Comparison of ENCODE assay signal across 9 mouse cellular contexts in the genomic region with DNA sequence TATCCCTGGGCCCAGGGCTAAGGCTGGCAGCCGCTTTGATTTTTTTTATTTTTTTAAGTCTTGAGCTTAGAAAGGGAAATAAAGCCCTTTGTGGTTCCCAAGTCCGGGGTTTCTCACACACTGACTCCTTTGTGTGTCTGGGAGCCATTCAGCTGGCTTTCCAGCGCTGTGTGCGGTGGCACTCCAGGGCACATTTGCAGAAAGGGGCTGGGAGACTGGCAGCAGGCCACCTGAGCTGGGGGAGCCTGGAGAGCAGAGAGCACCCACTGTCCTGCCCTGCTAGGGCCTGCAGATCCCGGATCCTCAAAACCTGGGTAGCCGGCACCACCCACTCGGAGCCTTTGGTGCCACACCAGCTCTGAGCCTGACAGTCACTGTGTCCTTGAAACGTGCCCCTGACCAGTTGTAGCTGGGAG. TPM values are rescaled to one million over a fixed set of nuclear protein-coding genes. Genes with fewer than 3 reads are reported as not detected.
A peak's percentile ranks its signal among the peaks of the same experiment; 100 is the strongest.
DNase-seq lines count a peak whose midpoint lies in the region; ATAC-seq and TF ChIP-seq lines count a peak whose summit lies in the region.
"Had no signal": no experiment of that assay in that cellular context is flagged by ENCODE, and none has a peak within 500 bp of the region (broad histone marks: within the 10 kb centered on the region; RNA-seq: fewer than 3 reads in every experiment).

No protein-coding gene starts in this region.

- H3K27me3 ChIP-seq in liver, embryonic 13.5 days: no peaks in the 10 kb centered on the region
- H3K27me3 ChIP-seq in embryonic facial prominence, embryonic 12.5 days: 0 out of 2 replicates have a peak, but pooled peaks cover 3% of the 10 kb centered on the region
- no peaks in the 10 kb centered on the region for H3K27me3 ChIP-seq in hindbrain, embryonic 11.5 days (ENCODE audit: control insufficient read depth, insufficient read depth, low read length)
- H3K27me3 ChIP-seq: Patski had no signal

- H3K9ac ChIP-seq in liver, embryonic 13.5 days: no peak overlapping the region
- H3K9ac ChIP-seq in embryonic facial prominence, embryonic 12.5 days: no peak overlapping the region
- no peak overlapping the region; the same call in 1 of the 2 replicates for H3K9ac ChIP-seq in hindbrain, embryonic 11.5 days (ENCODE audit: low read depth, low read length)

- H3K4me3 ChIP-seq in liver, embryonic 13.5 days (replicated peaks): no peak overlapping the region
- H3K4me3 ChIP-seq in embryonic facial prominence, embryonic 12.5 days: no peak overlapping the region
- no peak overlapping the region for H3K4me3 ChIP-seq in hindbrain, embryonic 11.5 days (ENCODE audit: low read depth, low read length)
- no peak overlapping the region for H3K4me3 ChIP-seq in olfactory bulb, adult 2 months (ENCODE audit: insufficient read depth, low read depth, low read length)

- DNase-seq in liver, embryonic 13.5 days: no peak
- DNase-seq in liver: no peak
- peak; percentile 43 for DNase-seq in hindbrain, embryonic 11.5 days (ENCODE audit: low spot score)
- DNase-seq in layer of hippocampus, postnatal 10 days (ENCODE audit: low spot score in 2 of 2): peak; percentile 75 to 79
- DNase-seq in c-Kit-positive CD71-positive TER-119-positive erythroid progenitor cells, embryonic 14.5 days (ENCODE audit: low spot score): no peak
- DNase-seq in cerebellum, adult 11 months: no peak

- no peak for TF ChIP-seq CTCF in olfactory bulb, adult 2 months (IDR thresholded peaks at IDR 0.05; ENCODE audit: insufficient read depth, low read depth, low read length)

- peaks cover 88% of the 10 kb centered on the region for H3K4me1 ChIP-seq in liver, embryonic 13.5 days (replicated peaks)
- H3K4me1 ChIP-seq in embryonic facial prominence, embryonic 12.5 days: peaks cover 47% of the 10 kb centered on the region
- H3K4me1 ChIP-seq in hindbrain, embryonic 11.5 days (replicated peaks; ENCODE audit: control insufficient read depth, insufficient read depth, low read length): peaks cover 17% of the 10 kb centered on the region
- peaks cover 80% of the 10 kb centered on the region for H3K4me1 ChIP-seq in olfactory bulb, adult 2 months (ENCODE audit: control insufficient read depth, insufficient read depth, low read length)

- H3K36me3 ChIP-seq in liver, embryonic 13.5 days: peaks cover 8% of the 10 kb centered on the region
- no peaks in the 10 kb centered on the region for H3K36me3 ChIP-seq in embryonic facial prominence, embryonic 12.5 days
- H3K36me3 ChIP-seq in hindbrain, embryonic 11.5 days (ENCODE audit: control insufficient read depth, insufficient read depth, low read length): no peaks in the 10 kb centered on the region

- no peak for ATAC-seq in liver, embryonic 13.5 days (ENCODE audit: low read depth)
- no peak for ATAC-seq in embryonic facial prominence, embryonic 12.5 days (ENCODE audit: insufficient number of reproducible peaks, insufficient read depth, low FRiP score, low TSS enrichment)
- ATAC-seq in hindbrain, embryonic 11.5 days (ENCODE audit: low FRiP score): peak; percentile 34
- ATAC-seq: Patski had no signal

- no peaks in the 10 kb centered on the region for H3K9me3 ChIP-seq in liver, embryonic 13.5 days (replicated peaks)
- H3K9me3 ChIP-seq in embryonic facial prominence, embryonic 12.5 days: no peaks in the 10 kb centered on the region
- no peaks in the 10 kb centered on the region for H3K9me3 ChIP-seq in hindbrain, embryonic 11.5 days (ENCODE audit: control insufficient read depth, low read length)

- WGBS in liver, embryonic 13.5 days (ENCODE audit: insufficient replicate concordance): 74% methylated on average over 8 of the region's 8 CpGs
- 42% methylated on average over 8 of the region's 8 CpGs for WGBS in embryonic facial prominence, embryonic 12.5 days
- 60% methylated on average over 8 of the region's 8 CpGs for WGBS in hindbrain, embryonic 11.5 days
- 56% methylated on average over 8 of the region's 8 CpGs for WGBS in olfactory bulb, adult 2 months

- peak overlapping the region; percentile 47 for H3K27ac ChIP-seq in liver, embryonic 13.5 days
- H3K27ac ChIP-seq in embryonic facial prominence, embryonic 12.5 days: peak overlapping the region; percentile 81
- peak overlapping the region; percentile 30; the same call in 1 of the 2 replicates for H3K27ac ChIP-seq in hindbrain, embryonic 11.5 days (ENCODE audit: low read depth, low read length)
- H3K27ac ChIP-seq in olfactory bulb, adult 2 months (ENCODE audit: insufficient read depth, low read depth, low read length): peak overlapping the region; percentile 2; the same call in 1 of the 2 replicates

- H3K4me2 ChIP-seq in liver, embryonic 13.5 days: no peak overlapping the region
- H3K4me2 ChIP-seq in embryonic facial prominence, embryonic 12.5 days (replicated peaks): peak overlapping the region; percentile 11; the same call in 1 of the 2 replicates
- no peak overlapping the region for H3K4me2 ChIP-seq in hindbrain, embryonic 11.5 days (replicated peaks; ENCODE audit: low read depth, low read length)

- no peak for TF ChIP-seq POLR2A in olfactory bulb, adult 2 months (IDR thresholded peaks at IDR 0.05; ENCODE audit: insufficient read depth, low read depth, low read length)

RNA-seq across cellular contexts. Expression of gene Gramd4, which starts 28.8 kb away (rescaled TPM):
- 6.8 and 7.0 TPM in 2 replicates for polyA plus RNA-seq in liver, embryonic 13.5 days (2015; fragmentation: Nextera tagmentation; extraction: Ambion mirVana)
- 19.4 and 19.6 TPM in 2 replicates for polyA plus RNA-seq in embryonic facial prominence, embryonic 12.5 days (2016; fragmentation: Nextera tagmentation; extraction: Ambion mirVana)
- 8.7 and 10.1 TPM in 2 replicates for polyA plus RNA-seq in hindbrain, embryonic 11.5 days (2014; fragmentation: Nextera tagmentation; extraction: Ambion mirVana)
- 10 to 100 TPM; 35.3 to 40.2 TPM for total RNA-seq in layer of hippocampus, postnatal 10 days (2021)
- not detected in 2 replicates for polyA plus RNA-seq in olfactory bulb, adult 2 months (2012; ENCODE audit: insufficient read depth, insufficient read length, low replicate concordance, missing spikeins)

RNA-seq across cellular contexts. Expression of gene Celsr1, which starts 52.7 kb away (rescaled TPM):
- polyA plus RNA-seq in liver, embryonic 13.5 days (2015; fragmentation: Nextera tagmentation; extraction: Ambion mirVana): 0.06 and 0.20 TPM in 2 replicates
- polyA plus RNA-seq in embryonic facial prominence, embryonic 12.5 days (2016; fragmentation: Nextera tagmentation; extraction: Ambion mirVana): 2.4 and 2.5 TPM in 2 replicates
- 4.6 and 5.1 TPM in 2 replicates for polyA plus RNA-seq in hindbrain, embryonic 11.5 days (2014; fragmentation: Nextera tagmentation; extraction: Ambion mirVana)
- 1 to 10 TPM; 6.7 to 7.4 TPM for total RNA-seq in layer of hippocampus, postnatal 10 days (2021)
- polyA plus RNA-seq in olfactory bulb, adult 2 months (2012; ENCODE audit: insufficient read depth, insufficient read length, low replicate concordance, missing spikeins): not detected in 2 replicates

Comparison
In these comparisons a context has a peak if more than half of its experiments do, and no peak if none do; other contexts are left out.
1. DNase-seq: peak in hindbrain, embryonic 11.5 days (single experiment) and layer of hippocampus, postnatal 10 days (2 of 2); none in liver, embryonic 13.5 days (single experiment), liver (single experiment), c-Kit-positive CD71-positive TER-119-positive erythroid progenitor cells, embryonic 14.5 days (single experiment) and cerebellum, adult 11 months (single experiment).
2. H3K27ac ChIP-seq: peak in every context shown above with its lines; median percentile 81 in embryonic facial prominence, embryonic 12.5 days; 47 in liver, embryonic 13.5 days; 30 in hindbrain, embryonic 11.5 days; 2 in olfactory bulb, adult 2 months.